Mouse (Mus musculus): Measurements from ENCODE around the gene Actb.

DNA sequence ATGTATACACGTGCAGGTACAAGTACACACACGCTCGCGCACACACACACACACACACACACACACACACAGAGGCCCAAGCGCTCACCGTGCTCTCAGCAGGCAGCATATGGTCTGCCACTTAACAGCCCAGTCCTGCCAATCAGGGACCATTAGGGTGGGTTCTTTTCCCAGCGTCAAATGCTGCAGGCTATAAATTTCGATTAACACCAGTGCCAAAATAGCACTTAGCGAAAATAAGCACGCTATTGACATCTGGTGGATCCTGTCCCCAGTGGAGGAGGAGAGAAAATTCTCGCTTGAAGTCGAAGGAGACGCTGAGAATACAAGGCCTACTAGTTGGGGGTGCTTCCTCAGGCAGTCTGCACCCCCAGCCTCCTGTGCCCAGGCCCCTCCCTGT is 37.1 kb downstream of the Actb start:
- TF ChIP-seq CTCF (IDR thresholded peaks at IDR 0.05; ENCODE audit: extremely low read depth, insufficient read depth, low read length) (no peak), POLR2A (IDR thresholded peaks at IDR 0.05; ENCODE audit: extremely low read depth, insufficient read depth, low read length) (no peak)

All from cortical plate, adult 2 months (tissue).